Mouse (Mus musculus) frontal cortex, postnatal 36 days (tissue): ENCODE data around the gene Tti1.
A peak's percentile ranks its signal among the peaks of the same experiment; 100 is the strongest.

Source experiments
- DNase-seq, 2 experiments: peaks; one replicate each; pipeline ENCODE4 v3.0.0; 2022; ENCODE audit warnings: low spot score in 2 of 2

Gene Tti1

DNA sequence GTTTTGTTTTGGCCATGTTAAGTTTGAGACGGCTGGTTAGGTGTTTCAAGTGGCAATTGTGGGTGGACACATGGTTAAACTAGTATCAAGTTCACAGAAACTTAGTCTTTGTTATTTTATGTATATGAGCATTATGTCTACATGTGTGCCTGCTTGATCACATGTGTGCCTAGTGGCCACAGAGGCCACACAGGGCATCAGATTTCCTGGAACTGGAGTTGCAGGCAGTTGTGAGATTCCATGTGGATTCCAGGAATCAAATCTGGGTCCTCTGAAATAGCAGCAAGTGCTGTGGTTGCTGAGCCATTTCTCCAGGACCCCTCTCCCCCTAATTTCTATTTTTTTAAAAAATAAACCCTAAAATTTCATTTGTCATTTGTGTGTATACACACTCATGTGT, 11.4 kb upstream of the Tti1 start:
- DNase-seq, result no peak

DNA sequence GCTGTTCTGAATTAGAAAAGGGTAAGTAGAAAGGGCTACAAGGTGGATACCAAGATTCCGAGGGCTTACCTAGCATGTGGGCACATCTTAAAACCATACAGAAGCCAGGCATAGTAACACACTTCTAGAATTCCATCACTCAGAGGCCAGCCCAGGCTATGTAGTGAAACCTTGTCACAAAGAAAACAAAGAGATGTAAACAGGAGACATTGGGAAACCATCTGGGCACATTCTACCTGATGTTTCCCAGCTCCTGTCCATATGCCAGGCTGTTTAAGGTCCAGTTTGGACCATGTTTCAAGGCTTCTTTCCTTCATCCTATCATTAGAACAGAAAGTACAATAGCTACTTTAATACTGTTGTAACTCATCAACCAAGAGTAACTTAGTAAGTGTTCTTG, 9.3 kb upstream of the Tti1 start:
- no peak for DNase-seq

DNA sequence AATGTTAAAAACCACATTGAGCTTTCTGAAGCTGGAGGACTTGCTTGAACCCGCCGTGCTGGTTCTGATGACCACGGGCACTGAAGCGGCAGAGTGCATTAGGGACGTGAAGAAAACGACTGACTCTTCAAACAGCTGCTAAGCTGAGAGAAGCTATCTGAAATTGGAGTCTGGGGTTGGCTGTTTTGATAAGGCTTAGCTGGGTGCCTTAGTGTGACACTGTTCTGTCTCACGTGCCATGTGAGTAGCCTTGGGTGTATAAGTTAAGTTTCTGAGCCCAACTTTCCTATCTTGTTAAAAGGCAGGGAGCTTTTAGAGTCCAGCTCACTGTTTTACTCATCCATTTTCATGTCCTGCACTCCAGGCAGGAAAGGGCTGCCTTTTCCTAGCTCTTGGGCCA, 8.7 kb upstream of the Tti1 start:
- DNase-seq, result no peak

DNA sequence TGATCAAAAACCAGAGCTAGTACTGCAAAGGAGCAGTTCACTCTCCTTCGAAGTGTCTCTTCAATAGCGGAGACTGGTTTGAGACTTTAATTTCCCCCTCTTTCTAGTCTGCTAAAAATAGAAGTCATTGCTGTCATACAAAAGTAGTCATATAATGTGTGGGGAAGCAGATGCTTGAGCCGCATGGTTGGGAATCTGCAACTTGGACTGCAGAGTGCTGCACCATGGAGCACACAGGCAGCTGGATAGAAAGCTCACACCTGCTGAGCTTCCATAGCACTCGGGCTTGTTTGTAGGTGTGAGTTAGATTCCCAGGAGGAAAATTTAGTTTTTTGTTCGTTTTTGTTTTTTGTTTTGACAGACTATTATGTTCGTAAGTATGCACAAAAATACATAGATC, 8.2 kb upstream of the Tti1 start:
- DNase-seq, result peak in 1 of 2 experiments; percentile 22

DNA sequence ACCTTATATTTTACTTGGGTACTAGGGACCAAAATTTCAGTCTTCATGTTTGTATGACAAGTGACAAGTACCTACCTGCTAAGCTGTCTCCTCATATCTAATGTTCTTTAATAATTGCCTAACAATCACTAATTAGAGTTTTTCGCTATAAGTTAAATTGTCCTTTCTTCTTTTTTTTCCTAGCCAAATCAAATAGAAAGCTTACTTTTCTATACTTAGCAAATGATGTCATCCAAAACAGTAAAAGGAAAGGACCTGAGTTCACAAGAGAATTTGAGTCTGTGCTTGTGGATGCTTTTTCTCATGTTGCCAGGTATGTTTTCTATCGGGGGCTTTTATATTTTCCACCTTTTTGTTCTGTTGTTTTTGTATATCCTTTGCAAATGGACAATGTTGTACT, 7.6 kb upstream of the Tti1 start:
- no peak for DNase-seq

DNA sequence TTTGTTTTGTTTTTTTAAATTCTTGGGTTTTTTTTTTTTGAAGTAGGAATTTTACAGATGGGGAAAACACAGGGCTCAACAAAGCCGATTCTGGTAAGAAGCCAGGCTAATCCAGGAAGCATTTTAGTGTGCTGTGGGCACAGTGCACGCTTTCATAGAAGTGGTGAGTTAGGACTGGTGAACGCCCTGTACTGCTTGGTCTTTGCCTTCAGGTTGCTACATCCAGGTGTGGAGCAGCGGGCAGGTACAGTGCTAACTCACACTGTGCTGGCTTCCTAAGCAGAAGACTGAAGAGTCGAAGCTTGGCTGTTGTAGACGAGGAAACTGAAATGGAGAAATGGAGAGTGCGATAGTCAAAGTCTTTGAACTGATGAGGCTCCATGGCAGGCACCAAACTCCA, 1.8 kb upstream of the Tti1 start:
- DNase-seq, result no peak

DNA sequence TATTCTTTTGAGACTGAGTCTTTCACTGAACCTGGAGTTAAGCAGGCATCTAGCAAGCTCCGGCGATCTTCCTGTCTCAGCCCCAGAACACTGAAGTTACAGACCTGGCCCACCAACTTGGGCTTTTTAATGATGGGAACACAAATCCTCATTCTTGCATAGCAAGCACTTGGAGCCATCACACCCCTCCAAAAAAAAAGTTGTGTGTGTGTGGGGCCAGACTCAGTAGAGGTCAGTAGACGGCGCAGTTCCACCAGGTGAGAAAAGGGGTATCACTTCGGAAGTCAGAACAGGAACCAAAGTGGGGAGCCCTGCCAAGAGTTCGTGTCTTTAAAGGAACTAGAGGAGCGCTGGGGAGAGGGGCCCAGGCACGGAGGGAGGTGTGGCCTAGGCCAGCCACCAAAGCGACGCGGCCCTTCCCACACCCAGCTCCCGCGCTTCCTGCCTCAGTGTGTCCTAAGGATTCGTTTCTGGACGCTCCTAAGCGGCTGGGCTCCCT, 329 bp downstream of the Tti1 start:
- DNase-seq, result peak in 1 of 2 experiments; percentile 12

DNA sequence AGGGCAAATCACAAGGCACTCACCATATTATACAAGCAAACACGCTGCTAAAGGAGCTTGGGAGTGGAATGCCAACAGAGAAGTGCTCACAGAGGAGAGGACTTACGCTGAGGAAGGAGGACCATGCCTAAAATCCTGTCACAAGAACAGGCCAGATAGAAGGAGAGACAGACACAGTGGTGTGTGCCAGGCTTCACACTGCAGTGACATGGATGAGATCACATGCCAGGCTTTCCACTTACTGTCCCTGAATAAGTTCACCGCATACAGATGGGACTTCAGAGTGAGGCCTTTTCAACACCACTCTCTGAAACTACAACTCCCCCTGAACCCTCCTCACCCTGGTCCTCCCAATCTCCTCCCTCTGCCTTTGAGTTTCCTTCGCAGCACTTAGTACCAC, 10.9 kb downstream of the Tti1 start:
- DNase-seq, result no peak

DNA sequence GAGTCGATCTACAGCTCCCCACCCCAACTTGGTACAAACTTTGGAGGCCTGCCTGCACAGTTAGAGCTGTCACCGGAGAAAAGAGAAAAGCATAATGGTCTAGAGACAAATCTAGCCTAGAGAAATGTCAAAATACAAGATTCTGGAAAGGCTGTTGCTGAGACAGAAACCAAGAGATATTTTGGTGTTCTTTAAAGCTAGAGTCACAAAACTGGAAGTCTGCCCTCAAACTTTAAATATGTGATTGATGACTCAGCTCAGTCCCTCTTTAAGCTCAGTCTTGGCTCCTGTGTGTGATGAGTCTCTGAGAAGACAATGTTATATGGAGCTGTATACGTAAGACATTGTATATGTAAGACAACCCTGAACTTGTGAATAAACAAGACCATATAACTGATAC, 15.6 kb downstream of the Tti1 start:
- no peak for DNase-seq

DNA sequence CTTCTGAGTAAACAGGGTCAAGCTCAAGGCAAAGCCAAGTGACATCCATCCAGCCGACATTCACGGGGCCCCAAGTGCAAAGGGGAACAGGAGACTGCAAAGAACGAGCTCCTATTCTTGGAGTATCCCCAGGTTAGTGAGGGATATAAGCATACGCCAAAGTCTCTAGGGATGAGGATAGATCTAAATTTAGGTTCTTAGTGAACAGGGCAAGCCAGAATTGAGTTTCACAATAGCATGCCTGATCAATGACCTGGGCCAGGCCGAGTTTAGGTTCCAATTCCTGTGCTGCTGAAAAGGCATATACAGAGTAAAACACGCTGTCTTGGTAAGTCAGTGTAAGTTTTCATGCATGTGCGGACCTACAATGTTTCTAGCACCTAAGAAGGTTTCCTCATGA, 18.9 kb downstream of the Tti1 start:
- DNase-seq, result no peak

DNA sequence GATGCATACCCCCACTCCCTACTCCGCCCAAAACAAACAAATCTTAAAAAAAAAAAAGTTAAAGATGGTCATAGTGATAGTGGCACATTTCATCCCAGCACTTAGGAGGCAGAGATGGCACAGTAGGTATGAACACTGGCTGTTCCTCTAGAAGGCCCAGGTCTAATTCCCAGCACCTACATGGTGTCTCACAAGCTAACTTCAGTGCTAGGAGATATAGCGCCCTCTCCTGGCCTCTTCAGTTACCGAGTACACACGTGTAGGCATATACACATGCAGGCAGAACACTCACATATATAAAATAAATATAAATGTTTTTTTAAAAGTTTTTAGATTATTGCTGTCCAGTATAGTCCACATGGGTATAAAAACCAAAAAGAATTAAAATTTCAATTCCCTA, 22.6 kb downstream of the Tti1 start:
- DNase-seq, result no peak

DNA sequence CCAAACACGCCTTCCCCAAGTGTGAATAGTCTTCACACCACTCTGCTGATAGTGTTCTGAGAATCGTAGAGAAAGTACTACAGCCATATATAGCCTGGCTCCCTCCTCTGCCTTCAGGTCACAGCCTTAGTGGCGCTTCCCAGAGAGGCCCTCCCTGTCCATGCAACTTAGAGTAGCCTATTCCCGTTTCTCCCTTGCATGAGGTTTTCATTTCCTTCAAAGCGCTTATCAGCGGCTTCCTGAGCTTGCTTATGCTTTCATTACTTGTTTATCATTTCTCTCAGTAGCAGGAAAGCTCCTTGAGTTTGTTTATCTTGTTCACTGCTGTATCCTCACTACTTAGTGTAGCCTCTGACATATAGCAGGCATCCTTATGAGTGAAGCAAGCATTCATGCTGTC, 23.6 kb downstream of the Tti1 start:
- no peak for DNase-seq

DNA sequence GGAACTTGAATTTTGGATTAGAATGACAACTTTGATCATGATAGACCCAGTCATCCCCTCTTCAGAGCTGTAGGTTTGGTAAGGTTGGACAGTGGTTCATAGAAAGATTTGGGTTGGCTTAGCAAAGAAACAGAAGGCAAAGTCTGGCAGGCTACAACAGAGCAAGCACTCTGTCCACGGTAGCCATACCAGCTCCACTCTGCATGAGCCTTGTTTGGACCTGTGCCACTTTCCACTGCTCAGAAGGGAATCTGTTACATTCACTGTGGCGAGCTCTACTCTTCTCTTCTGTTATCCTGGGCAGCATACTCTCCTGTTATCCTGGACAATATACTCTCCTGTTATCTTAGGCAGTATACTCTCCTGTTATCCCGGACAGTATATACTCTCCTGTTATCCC, 29.4 kb downstream of the Tti1 start:
- DNase-seq, result no peak

DNA sequence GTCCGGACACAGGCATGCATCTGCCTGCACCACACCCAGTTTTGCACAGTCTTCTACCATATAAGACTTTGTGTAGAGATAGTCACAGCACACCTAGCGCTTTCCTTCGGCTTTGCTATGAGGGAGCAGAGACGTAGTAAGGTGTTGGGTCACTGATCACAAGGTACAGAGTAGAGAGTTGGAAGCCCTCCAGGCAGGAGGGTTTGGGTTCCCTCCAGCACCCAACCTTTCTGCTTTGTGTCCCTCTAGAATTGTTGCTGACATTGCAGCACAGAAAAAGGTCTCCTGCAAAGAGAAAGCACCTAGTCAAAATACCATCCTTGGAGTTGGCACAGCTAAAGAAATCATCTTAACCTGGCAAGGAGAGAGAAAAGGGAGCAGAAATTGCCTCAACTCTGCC, 35.7 kb downstream of the Tti1 start:
- no peak for DNase-seq

DNA sequence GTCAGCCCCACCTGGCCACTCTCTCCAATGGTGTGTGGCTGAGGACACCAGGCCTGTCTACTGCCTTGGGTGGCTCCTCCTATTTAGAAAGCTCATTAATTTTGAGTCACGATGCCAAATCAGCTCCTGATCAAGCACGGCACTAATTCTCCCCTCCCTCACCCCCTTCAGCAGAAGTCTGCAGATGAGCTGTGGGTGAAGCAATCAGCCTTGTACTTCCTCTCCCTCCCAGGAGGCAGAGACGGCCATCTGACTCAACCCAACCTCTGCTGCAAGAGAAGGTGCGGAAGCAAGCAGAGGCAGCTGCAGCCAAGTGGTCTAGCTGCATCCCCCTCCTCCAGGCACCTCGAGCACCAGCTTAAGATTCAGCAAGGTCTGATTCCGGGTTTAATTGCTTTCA, 37.2 kb downstream of the Tti1 start:
- DNase-seq, result no peak

DNA sequence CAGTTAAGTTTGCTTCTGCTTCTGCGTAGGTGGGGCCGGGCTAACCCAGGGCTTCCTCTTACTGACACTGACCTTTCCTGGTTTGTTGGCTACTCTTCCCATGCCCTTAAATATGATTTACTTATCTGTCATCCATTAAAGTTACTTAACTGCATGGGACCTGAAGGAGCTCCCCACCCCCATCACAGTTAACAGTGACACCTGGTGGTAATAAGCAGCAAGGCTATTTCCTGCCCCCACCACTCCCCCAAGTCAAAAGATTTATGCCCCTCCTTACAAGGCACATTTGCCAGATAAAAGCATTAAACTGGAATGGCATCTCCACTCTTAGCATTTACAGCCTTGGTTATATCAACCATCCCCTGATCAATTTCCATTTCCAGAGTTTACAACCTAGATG, 38.3 kb downstream of the Tti1 start:
- no peak for DNase-seq

DNA sequence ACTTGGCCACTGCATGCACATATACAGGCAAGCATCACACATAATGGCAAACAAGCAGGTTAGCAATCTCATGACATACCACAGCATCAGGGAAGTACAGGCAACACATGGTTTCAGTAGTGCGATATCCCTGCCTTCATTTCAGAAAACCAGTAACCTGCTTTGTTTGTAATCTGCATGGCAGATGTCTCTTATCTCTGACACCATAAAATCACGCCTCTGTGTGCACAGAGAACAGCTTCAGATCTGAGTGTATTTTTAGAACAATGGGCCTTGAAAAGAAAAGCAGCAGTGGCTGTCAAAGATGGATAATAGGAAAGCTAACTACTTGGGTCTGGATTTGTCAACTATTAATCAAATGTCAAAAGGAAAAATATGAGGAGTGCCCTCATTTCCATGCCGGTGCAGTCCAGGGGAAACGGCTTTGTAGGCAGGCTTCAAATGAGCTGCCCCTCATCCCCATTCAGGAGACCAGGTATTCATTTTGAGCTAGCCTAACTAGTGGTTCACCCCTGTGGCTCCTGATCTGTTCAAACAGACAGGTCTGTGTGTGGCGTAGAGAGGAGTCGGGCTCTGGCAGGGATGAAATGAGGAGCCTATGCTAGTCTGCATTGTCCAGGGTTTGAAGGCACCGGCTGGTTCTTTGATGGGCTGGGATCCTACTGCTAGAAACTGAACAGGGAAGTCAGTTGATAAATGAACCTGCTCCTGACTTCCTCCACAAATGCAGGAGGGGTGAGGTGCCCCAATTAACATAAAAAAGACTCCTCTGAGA, 39.6 kb downstream of the Tti1 start:
- no peak for DNase-seq

DNA sequence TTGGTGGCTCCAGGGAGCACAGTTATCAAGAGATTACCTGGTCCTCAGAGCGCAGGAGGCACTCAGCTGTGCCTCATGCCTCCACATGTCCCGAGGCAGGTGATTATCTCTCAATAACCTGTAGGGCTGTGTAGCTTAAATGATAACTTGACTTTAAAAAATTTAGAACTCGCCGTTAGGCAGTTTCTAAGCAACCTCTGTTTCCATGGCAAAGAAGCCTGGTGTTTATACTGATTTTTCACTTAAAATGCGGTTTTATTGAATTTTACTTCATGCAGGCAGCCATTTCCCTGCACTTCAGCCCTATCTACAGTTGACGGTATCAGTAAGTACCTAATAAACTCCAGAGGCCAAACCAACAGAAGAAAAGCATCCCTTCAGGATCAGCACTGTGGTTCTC, 42.0 kb downstream of the Tti1 start:
- no peak for DNase-seq

DNA sequence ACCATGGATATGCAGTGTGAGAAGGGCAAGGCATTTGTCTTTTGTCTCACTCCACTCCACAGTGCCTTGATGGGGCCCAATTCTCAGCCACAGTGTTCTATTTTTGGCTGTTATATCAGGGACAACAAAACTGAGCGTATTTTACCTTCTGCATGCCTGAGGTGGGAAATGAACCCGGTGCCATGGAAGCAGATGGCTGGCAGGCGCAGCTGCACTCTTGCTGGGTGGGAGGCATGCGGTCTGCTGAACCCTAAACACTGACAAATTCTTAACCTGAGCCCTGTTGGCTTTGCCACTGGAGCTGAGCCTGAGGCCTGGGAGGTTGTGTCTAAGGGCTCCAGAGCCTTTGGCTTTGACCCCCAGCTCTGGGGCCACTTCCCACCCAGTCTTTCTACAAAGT, 42.6 kb downstream of the Tti1 start:
- no peak for DNase-seq

DNA sequence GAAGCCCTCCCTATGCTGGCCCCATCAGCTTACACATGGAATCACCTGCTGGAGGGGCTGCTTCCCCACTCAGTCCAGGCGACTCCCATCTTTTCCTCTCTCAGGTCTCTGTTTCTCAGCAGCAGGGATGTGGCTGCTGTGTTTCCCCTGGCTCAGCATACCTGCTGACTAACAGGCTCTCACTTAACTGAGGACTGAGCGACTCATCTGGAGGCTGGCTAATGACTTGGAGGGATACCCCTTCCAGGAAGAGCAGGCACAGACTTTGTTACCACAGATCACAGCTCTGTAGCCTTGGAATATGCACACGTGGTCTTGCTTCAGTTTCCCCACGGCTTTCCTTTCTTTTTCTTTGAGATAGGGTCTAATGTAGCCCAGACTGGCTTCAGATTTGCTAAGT, 45.0 kb downstream of the Tti1 start:
- DNase-seq, result no peak

DNA sequence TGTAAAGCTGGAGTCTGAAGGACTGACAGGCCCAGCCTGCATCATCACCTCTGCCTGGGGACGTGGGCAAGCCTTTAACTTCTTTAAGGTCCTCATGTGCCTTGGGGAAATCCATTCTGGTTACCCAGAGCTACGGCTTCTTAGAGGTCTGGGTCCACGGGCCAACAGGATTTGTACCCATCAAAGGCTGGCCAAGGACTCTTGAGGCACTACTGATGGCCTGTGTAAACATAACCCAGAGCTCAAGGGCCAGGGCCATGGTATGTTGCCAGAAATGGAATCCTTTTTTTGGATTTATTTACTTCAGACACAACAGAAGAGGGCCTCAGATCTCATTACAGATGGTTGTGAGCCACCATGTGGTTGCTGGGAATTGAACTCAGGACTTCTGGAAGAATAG, 45.5 kb downstream of the Tti1 start:
- DNase-seq, result no peak

DNA sequence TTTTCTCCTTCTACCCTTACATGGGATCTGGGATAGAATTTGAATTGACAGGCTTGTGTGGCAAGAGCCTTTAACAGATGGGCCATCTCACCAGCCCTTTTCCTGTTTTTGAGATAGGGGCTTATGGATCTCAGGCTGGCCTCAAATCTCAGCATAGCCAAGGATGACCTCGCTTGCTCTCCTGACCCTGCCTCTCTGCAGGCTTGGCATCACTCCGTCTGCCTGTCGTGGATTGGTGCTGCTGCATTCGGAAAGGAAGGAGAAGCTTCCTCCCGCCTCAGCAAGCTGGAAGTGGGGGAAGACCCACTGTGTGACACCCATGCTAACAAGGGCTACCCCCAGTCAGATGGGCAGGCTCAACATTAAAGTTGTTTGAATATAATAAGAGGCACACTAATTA, 49.0 kb downstream of the Tti1 start:
- no peak for DNase-seq

DNA sequence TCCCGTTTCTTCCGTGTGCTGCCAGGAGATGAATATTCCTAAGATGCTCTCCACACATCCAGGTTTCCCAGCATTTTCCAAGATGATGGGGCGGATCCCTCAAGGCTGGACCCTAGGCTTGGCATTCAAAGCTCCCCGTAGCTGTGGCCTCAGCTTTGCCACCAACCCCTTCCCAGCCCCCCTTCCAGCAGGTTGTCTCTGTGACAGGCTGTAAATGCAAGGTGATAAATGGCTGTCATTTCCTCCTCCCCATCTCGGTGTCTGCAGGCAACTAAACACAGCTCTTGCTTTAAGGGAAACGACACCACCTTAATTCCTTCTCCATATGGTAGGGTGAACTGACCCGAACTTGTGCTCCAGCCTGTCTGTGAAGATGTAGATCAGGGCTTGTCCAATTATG, 52.6 kb downstream of the Tti1 start:
- no peak for DNase-seq
